Mouse (Mus musculus) heart, postnatal 4 days (tissue): Measurements from ENCODE around the gene Cmas. TPM values are rescaled to one million over a fixed set of nuclear protein-coding genes. Genes with fewer than 3 reads are reported as not detected.

ENCODE experiments used
- total RNA-seq, 2 experiments: library from RNA; stranded (reverse); gene quantifications; 2 replicates each; pipeline ENCODE4 v1.2.3; 2021

Cmas gene
- total RNA-seq, 2 experiments from 2014 or later, result 43.4 to 48.5 TPM

Other genes with a start within 250 kb of the Cmas start
- 1,000 to 10,000 TPM; 1,364 to 1,397 TPM for gene Ldhb, start 248.7 kb upstream of the Cmas start, total RNA-seq
- 10 to 100 TPM; 20.7 to 21.7 TPM for gene Kcnj8, start 185.1 kb upstream of the Cmas start, total RNA-seq
- gene Abcc9, start 54.4 kb upstream of the Cmas start, total RNA-seq, result 100 to 1,000 TPM; 180 to 189 TPM
- not detected for gene Sult6b2, start 47.8 kb downstream of the Cmas start, total RNA-seq
- 1 to 10 TPM; 1.5 to 2.0 TPM for gene St8sia1, start 207.8 kb downstream of the Cmas start, total RNA-seq